Mouse (Mus musculus): ENCODE measurements around the gene Casq2. TPM values are rescaled to one million over a fixed set of nuclear protein-coding genes. Genes with fewer than 3 reads are reported as not detected.

Gene Casq2
- total and polyA plus RNA-seq, 3 experiments: 0.11 TPM; not detected in 2

- Histone ChIP-seq H3K9me3 (replicated peaks) (no peaks in the 10 kb centered on the region), H3K27me3 (ENCODE audit: insufficient read depth, low read length) (peaks cover 2% of the 10 kb centered on the region; the same call in 1 of the 2 replicates), H3K4me3 (ENCODE audit: low read depth, low read length) (no peak overlapping the region), H3K36me3 (replicated peaks) (no peaks in the 10 kb centered on the region), H3K4me1 (ENCODE audit: insufficient read depth, low read depth, low read length) (no peaks in the 10 kb centered on the region)
- TF ChIP-seq CTCF (IDR thresholded peaks at IDR 0.05; ENCODE audit: low read depth, low read length) (no peak), TAL1 (conservative IDR thresholded peaks at IDR 0.05; ENCODE audit: low read depth, low read length) (no peak), GATA1 (IDR thresholded peaks at IDR 0.05; ENCODE audit: borderline replicate concordance, low read length) (no peak), POLR2AphosphoS5 (IDR thresholded peaks at IDR 0.05; ENCODE audit: insufficient replicate concordance, low read depth, low read length) (no peak), GATA2 (IDR thresholded peaks at IDR 0.05; ENCODE audit: borderline replicate concordance, low read depth, low read length) (no peak)
- ATAC-seq (ENCODE audit: extremely low read depth, insufficient number of reproducible peaks, low FRiP score, poor library complexity, severe bottlenecking) (no peak), DNase-seq (ENCODE audit: low spot score) (no peak)
Observed at GRCm38 (mm10) chr3:102049207-102050104, 36.8 kb upstream of the Casq2 start.

- no peaks in the 10 kb centered on the region for H3K9me3 ChIP-seq (replicated peaks)
- no peak for DNase-seq (ENCODE audit: low spot score)
- ATAC-seq (ENCODE audit: extremely low read depth, insufficient number of reproducible peaks, low FRiP score, poor library complexity, severe bottlenecking): no peak
- H3K27me3 ChIP-seq (ENCODE audit: insufficient read depth, low read length): peaks cover 2% of the 10 kb centered on the region; the same call in 1 of the 2 replicates
- no peak overlapping the region for H3K4me3 ChIP-seq (ENCODE audit: low read depth, low read length)
- no peak for TF ChIP-seq CTCF (IDR thresholded peaks at IDR 0.05; ENCODE audit: low read depth, low read length)
- no peak for TF ChIP-seq GATA1 (IDR thresholded peaks at IDR 0.05; ENCODE audit: borderline replicate concordance, low read length)
- TF ChIP-seq GATA2 (IDR thresholded peaks at IDR 0.05; ENCODE audit: borderline replicate concordance, low read depth, low read length): no peak
- TF ChIP-seq POLR2AphosphoS5 (IDR thresholded peaks at IDR 0.05; ENCODE audit: insufficient replicate concordance, low read depth, low read length): no peak
- no peak for TF ChIP-seq TAL1 (conservative IDR thresholded peaks at IDR 0.05; ENCODE audit: low read depth, low read length)
- no peaks in the 10 kb centered on the region for H3K36me3 ChIP-seq (replicated peaks)
- H3K4me1 ChIP-seq (ENCODE audit: insufficient read depth, low read depth, low read length): no peaks in the 10 kb centered on the region
Observed at GRCm38 (mm10) chr3:102052036-102052435, 34.2 kb upstream of the Casq2 start.

DNA sequence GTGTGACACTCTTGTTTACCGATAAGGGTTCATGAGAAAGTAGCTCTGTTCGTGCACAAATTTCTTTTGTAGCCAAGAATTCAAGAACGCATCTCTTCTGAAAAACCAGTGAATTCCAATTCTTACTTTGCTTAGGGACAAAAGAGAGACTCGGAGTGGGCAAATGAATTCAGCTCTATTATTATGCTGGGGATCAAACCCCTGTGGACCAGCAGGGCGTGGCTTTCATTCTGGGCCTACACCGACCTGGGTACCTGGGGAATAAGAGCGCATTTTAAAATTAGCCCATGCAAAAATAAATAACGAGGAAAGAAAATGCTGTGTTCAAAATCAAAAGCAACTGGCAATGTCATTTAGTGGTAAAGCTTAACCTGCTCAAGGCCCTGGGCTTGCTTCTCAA, 32.9 kb upstream of the Casq2 start:
- DNase-seq (ENCODE audit: low spot score): no peak
- TF ChIP-seq GATA2 (IDR thresholded peaks at IDR 0.05; ENCODE audit: borderline replicate concordance, low read depth, low read length): no peak
- Histone ChIP-seq H3K9me3 (replicated peaks) (no peaks in the 10 kb centered on the region), H3K27me3 (ENCODE audit: insufficient read depth, low read length) (peaks cover 2% of the 10 kb centered on the region; the same call in 1 of the 2 replicates), H3K4me1 (ENCODE audit: insufficient read depth, low read depth, low read length) (no peaks in the 10 kb centered on the region), H3K36me3 (replicated peaks) (no peaks in the 10 kb centered on the region), H3K4me3 (ENCODE audit: low read depth, low read length) (no peak overlapping the region)
- ATAC-seq (ENCODE audit: extremely low read depth, insufficient number of reproducible peaks, low FRiP score, poor library complexity, severe bottlenecking): no peak

- no peak overlapping the region for H3K4me3 ChIP-seq (ENCODE audit: low read depth, low read length)
- no peak for ATAC-seq (ENCODE audit: extremely low read depth, insufficient number of reproducible peaks, low FRiP score, poor library complexity, severe bottlenecking)
- H3K4me1 ChIP-seq (ENCODE audit: insufficient read depth, low read depth, low read length): no peaks in the 10 kb centered on the region
- no peak for DNase-seq (ENCODE audit: low spot score)
- no peaks in the 10 kb centered on the region for H3K9me3 ChIP-seq (replicated peaks)
- H3K27me3 ChIP-seq (ENCODE audit: insufficient read depth, low read length): no peaks in the 10 kb centered on the region; the same call in 1 of the 2 replicates
- H3K36me3 ChIP-seq (replicated peaks): no peaks in the 10 kb centered on the region
- TF ChIP-seq GATA2 (IDR thresholded peaks at IDR 0.05; ENCODE audit: borderline replicate concordance, low read depth, low read length): no peak
- TF ChIP-seq GATA1 (IDR thresholded peaks at IDR 0.05; ENCODE audit: borderline replicate concordance, low read length): no peak
- TF ChIP-seq CTCF (IDR thresholded peaks at IDR 0.05; ENCODE audit: low read depth, low read length): no peak
- no peak for TF ChIP-seq TAL1 (conservative IDR thresholded peaks at IDR 0.05; ENCODE audit: low read depth, low read length)
- no peak for TF ChIP-seq POLR2AphosphoS5 (IDR thresholded peaks at IDR 0.05; ENCODE audit: insufficient replicate concordance, low read depth, low read length)
Observed at GRCm38 (mm10) chr3:102055878-102056277, 30.3 kb upstream of the Casq2 start.

DNA sequence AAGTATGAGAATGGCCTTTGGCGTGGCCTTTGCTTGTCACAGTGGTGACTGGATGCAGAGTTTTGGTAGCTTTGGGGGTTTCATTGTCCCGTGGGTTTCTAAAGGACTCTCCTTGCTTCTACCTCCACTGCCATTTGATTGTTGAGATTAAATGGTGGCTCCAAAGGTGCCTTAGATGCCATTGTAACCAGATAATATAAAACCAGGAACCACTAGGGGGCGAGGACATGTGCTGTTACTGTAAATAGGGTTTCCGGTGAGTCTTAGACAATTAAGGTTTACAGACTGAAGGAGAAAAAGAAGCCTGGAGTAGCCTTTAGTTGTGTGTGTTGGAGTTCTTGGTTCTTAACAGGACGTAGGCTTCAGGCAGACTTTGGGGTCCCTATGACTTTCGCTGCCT, 26.1 kb upstream of the Casq2 start:
- Histone ChIP-seq H3K27me3 (ENCODE audit: insufficient read depth, low read length) (peaks cover 2% of the 10 kb centered on the region), H3K36me3 (replicated peaks) (no peaks in the 10 kb centered on the region), H3K4me3 (ENCODE audit: low read depth, low read length) (no peak overlapping the region), H3K9me3 (replicated peaks) (no peaks in the 10 kb centered on the region), H3K4me1 (ENCODE audit: insufficient read depth, low read depth, low read length) (no peaks in the 10 kb centered on the region)
- DNase-seq (ENCODE audit: low spot score): no peak
- TF ChIP-seq POLR2AphosphoS5 (IDR thresholded peaks at IDR 0.05; ENCODE audit: insufficient replicate concordance, low read depth, low read length): no peak
- TF ChIP-seq GATA1 (IDR thresholded peaks at IDR 0.05; ENCODE audit: borderline replicate concordance, low read length): no peak
- no peak for TF ChIP-seq GATA2 (IDR thresholded peaks at IDR 0.05; ENCODE audit: borderline replicate concordance, low read depth, low read length)
- TF ChIP-seq TAL1 (conservative IDR thresholded peaks at IDR 0.05; ENCODE audit: low read depth, low read length): no peak
- TF ChIP-seq CTCF (IDR thresholded peaks at IDR 0.05; ENCODE audit: low read depth, low read length): no peak
- ATAC-seq (ENCODE audit: extremely low read depth, insufficient number of reproducible peaks, low FRiP score, poor library complexity, severe bottlenecking): no peak

GRCm38 (mm10) chr3:102061923-102062670, 24.1 kb upstream of the Casq2 start:
- no peaks in the 10 kb centered on the region for H3K36me3 ChIP-seq (replicated peaks)
- no peaks in the 10 kb centered on the region for H3K9me3 ChIP-seq (replicated peaks)
- H3K4me3 ChIP-seq (ENCODE audit: low read depth, low read length): no peak overlapping the region
- peaks cover 6% of the 10 kb centered on the region for H3K27me3 ChIP-seq (ENCODE audit: insufficient read depth, low read length)
- peak; percentile 85 for TF ChIP-seq CTCF (IDR thresholded peaks at IDR 0.05; ENCODE audit: low read depth, low read length)
- no peak for TF ChIP-seq POLR2AphosphoS5 (IDR thresholded peaks at IDR 0.05; ENCODE audit: insufficient replicate concordance, low read depth, low read length)
- ATAC-seq (ENCODE audit: extremely low read depth, insufficient number of reproducible peaks, low FRiP score, poor library complexity, severe bottlenecking): no peak
- no peak for DNase-seq (ENCODE audit: low spot score)
- no peaks in the 10 kb centered on the region for H3K4me1 ChIP-seq (ENCODE audit: insufficient read depth, low read depth, low read length)
